Mouse (Mus musculus) thymus, postnatal 0 days (tissue): ENCODE data around the gene Col9a2. TPM values are rescaled to one million over a fixed set of nuclear protein-coding genes. Genes with fewer than 3 reads are reported as not detected.
"Not testable (repeated sequence)": the region's sequence is repeated elsewhere in the genome, so short reads cannot be mapped to it uniquely, and the experiment has no call there.

Source experiments
- DNase-seq: peaks from one replicate; pipeline ENCODE4 v3.0.0-alpha.2; 2015; ENCODE audit warnings: low spot score
- polyA plus RNA-seq: library from polyadenylated mRNA; unstranded; fragments of >200 nt; fragmentation: Nextera tagmentation; extraction: Ambion mirVana; gene quantifications from 2 replicates; pipeline ENCODE4 v1.2.1, GENCODE M21; 2015

Col9a2 gene
- polyA plus RNA-seq, 1 experiment from 2014 or later = 0.20 TPM

DNA sequence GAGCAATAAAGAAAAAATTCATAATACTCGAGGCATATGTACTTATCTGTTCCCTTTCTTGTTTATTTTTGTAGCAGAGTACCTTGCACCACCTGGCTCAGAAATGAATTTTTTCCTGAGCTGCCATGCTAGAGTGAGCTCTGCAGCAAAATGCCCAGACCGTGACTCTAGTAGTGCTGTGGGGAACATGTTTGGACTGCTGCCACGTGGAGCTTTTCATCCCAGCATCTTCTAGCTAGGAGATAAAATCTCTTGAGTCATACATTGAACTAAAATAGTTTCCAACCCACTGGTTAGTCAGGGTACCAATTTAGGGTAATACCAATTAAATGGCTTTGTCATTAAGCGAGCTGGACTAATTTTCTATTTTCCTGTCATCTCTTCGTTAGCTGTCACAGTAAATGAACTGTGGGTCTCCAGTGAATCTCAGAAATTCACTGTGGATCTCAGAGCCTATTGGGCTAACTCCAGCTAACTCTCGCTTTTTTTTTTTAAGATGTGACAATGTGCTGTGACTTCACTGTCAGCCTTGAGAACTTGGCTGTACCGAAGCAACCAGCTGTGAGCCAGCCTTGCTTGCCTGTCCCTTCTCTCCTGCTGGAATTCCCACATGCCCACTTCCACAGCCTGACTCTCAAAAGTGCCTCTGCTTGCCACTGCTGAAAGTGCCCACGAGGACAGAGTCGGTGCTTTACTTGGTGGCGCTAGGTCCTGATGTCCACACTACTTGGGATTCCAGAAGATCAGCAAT lies 19.0 kb upstream of the Col9a2 start:
- no peak for DNase-seq

GRCm38 (mm10) chr4:121021911-121022310 lies 17.3 kb upstream of the Col9a2 start:
- DNase-seq = no peak

DNA sequence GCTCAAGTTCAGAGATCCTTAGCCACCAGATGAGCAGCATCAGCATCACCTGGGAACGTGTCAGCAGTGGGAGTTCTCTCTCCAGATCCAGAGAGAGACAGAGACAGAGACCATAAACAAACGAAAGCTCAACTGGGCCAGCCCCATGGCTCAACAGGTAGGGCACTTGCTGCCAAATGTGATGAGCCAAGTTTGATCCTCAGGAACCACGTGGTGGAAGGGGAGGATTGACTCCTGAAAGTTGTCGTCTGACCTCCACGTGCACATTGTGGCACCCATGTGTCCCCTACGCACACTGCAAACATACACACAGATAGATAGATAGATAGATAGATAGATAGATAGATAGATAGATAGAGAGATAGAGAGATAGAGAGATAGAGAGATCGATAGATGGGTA lies 15.7 kb upstream of the Col9a2 start:
- no peak for DNase-seq

GRCm38 (mm10) chr4:121023941-121024340 lies 15.2 kb upstream of the Col9a2 start:
- DNase-seq = no peak

DNA sequence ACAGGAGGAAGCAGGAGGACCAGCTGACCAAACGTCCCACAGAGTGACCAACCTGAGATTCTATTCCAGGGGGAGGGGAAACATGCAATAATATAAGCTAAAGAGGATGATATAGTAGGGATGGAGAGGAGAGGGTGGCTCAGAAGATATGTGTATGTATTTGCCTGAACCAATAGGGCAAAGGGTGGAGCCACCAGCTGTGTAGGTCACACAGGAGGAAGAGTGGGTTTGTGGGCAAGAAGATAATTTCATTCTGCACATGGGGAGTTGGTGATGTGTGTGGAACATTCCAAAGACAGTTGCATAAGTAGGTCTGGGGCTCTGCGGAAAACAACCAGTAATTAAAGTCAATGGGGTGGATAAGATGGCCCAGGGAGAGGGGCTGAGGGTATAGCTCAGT lies 13.5 kb upstream of the Col9a2 start:
- DNase-seq = no peak

DNA sequence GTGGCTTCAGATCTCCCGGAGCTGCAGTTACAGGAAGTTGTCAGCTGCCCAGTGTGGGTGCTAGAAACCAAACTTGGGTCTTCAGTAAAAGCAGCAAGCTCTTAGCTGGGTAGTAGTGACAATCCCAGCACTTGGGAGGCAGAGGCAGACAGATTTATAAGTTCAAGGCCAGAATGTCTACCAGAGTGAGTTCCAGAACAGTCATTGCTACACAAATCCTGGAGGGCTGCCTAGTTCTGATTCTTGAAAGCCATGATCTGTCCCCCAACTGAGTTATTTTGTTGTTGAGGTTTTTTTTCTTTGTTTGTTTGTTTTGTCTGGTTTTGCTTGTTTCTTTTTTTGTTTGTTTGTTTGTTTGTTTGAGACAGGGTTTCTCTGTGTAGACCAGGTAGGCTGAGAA lies 11.0 kb upstream of the Col9a2 start:
- DNase-seq = no peak

GRCm38 (mm10) chr4:121028659-121029392 lies 10.4 kb upstream of the Col9a2 start:
- peak; percentile 60 for DNase-seq

- no peak for DNase-seq
These were observed 9.6 kb upstream of the Col9a2 start for GRCm38 (mm10) chr4:121029632-121030031.

- DNase-seq = peak; percentile 10
These were observed 7.7 kb upstream of the Col9a2 start for GRCm38 (mm10) chr4:121031440-121031839.

GRCm38 (mm10) chr4:121033006-121033405 lies 6.2 kb upstream of the Col9a2 start:
- DNase-seq = peak; percentile 32

DNA sequence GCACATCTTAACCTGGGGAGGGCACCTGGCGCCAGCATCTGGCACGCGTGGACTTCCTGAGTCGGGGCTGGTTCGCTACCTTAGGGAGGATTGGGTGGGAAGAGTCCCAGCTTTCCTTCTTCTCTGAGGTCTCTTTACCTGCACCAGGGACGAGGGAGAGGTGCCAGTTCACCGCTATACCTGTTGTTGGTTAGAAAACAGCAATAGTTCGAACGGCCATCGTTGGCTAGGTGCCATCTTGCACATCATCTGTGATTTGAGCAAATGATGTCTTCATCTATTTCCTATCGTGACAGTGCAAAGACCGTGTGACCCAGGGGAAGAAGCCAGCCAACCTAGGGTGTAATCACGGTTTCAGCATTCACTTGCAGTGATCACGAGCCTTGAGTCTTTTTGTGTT lies 1.1 kb downstream of the Col9a2 start:
- no peak for DNase-seq

DNA sequence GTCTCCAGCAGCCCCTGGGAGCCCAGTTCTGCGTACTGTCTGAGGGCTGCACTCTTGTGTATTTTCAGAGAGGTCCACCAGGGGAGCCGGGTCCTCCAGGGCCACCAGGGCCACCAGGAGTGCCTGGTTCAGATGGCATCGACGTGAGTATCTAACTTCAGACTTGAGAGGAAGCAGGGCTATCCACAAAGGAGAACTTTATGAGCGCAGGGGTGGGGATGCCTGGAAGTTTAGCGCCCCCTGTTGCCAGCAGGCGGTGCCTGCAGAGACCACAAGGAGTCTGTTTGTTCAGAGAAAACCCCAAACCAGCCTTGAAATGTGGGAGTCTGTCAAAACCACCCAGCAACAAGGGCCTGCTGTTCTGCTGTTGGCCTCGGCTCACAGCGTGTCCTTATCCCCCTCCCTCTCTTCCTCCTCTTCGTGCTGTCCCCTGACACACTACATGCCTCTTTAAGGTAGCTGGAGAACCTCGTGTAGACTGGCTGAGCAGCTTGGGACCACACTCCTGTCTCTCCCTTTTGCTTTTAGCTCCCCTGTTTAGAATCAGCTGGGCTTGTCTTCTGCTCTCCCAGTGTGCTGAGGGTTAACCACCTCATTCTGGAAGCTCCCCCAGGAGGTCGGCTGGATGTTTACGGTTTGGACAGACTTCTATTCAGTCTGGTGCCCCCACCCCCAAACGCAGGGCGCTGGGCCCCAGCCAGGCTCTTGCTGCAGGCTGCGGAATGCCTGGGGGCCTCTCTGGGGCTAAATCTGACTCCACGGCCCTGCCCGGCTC lies 1.9 kb downstream of the Col9a2 start:
- DNase-seq = peak; percentile 69

DNA sequence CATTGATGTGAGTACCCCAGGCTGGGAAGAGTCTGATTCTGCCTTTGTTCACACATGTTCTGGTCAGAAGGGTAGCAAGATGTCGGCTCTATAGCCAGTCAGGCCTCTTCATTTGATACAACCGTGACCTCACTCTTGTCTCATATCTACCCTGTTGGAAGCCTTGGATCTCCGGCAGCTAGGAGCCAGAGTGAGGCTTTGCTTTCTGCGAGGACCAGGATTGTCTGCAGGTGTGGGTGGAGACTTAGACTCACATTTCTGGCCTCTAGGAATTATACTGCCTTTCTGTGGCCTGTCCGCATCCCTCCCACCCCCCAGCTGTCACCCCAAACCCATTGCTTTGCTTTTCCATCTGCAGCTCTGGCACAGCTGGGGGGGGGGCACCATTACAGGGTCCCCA lies 3.3 kb downstream of the Col9a2 start:
- no peak for DNase-seq

DNA sequence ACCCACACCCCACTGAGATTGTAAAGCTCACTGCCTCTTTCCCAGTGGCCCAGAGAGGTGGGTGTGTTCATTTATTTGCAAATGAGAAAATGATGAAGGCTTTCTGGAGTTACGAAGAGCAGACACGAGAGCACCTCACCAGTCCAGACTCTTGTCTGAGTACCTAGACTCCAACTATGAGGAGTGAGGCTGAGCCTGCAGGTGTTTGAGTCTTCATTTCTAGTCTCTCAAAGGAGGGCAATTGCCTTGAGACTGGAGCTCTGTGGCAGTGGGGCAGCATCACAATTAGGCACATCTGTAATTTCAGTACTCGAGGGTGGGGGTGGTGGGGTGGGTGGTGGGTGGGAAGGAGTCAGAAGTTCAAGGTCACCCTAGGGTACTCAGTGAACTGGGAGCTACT lies 3.8 kb downstream of the Col9a2 start:
- DNase-seq = no peak

GRCm38 (mm10) chr4:121051863-121052262 lies 12.7 kb downstream of the Col9a2 start:
- no peak for DNase-seq

- no peak for DNase-seq
These were observed 13.5 kb downstream of the Col9a2 start for GRCm38 (mm10) chr4:121052454-121053323.

DNA sequence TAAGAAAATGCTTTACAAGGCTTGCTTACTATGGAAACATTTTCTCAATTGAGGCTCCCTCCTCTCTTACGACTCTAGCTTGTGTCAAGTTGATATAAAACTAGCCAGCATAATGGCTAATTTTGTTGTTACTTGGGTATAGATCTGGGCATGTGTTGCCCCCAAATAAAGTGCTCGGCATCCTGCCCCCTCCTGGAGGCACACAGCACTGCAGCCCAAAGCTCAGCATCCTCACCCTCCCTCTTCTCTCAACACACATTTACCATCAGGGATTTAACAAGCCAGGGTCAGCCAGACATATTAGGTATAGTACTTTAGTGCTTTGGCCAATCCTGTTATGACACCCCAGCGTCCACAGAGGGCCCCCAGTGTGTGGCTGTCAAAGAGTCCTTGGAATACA lies 17.2 kb downstream of the Col9a2 start:
- peak; percentile 30 for DNase-seq

DNA sequence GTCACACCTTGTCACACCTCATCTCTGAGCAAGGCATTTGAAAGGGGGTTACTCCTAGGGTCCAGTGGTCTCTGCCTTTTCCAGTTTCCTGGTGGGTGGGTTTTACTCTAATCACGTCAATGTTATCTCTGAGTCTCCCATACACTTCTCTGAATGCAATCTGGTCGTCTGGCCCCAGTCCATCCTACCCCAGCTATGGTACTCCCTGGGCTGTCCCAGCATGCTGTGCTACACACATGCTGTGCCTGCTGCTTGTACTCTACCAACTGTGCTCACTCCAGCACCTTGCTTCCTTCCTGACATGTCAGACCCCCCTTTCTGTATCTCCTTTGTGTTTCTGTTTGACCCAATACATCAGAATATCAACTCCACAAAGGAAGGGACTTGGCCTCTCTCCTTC lies 17.8 kb downstream of the Col9a2 start:
- no peak for DNase-seq

DNA sequence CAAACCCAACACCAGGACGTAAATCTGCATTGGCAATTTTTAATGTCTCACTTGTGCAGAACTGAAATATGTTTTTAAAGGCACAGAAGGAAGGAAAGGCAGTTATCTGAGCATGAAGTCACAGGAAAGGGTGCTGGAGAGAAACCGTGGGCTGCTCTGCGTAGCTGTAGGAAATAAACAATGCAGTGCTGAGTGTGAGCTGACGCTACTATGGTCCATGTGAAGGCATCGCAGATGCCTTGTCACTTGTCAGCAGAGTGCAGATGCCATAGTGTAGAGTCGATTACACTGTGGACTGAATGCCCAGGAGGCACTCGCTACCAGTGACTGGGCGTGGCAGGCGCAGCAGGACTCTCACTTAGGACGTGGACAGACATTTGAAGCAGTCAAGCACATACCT lies 20.0 kb downstream of the Col9a2 start:
- not testable (repeated sequence) for DNase-seq

DNA sequence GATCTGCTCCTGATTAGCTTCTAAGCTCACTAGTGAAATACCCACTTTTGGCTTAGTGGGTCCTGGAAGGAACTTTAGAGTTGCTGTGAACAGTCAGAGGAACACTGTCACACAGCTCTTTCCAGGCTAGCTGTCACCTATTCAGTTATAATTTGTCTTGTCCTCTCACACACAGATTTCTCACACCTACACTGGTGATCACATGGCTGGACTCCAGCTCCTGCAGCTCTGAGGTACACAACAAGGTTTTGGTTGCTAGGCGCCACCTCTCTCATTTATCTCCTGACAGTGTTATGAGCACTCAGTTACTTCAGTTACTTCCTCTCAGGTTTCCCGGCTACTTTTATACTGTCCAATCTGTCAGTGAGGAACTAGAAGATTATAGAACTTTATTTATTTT lies 26.2 kb downstream of the Col9a2 start:
- no peak for DNase-seq

- no peak for DNase-seq
These were observed 35.1 kb downstream of the Col9a2 start for GRCm38 (mm10) chr4:121074250-121074649.
